Mouse (Mus musculus) lung, embryonic 14.5 days (tissue): ENCODE data around the gene Sipa1l1. TPM values are rescaled to one million over a fixed set of nuclear protein-coding genes. Genes with fewer than 3 reads are reported as not detected.
A peak's percentile ranks its signal among the peaks of the same experiment; 100 is the strongest.

ENCODE experiments used
- ATAC-seq: fragments of 200-750 bp; cut with Nextera tagmentation; 2 replicates; pipeline ENCODE4 v1.8.0; 2017; ENCODE audit warnings: mild to moderate bottlenecking, moderate TSS enrichment, moderate library complexity; ENCODE audit not compliant: insufficient read depth
- DNase-seq: peaks from one replicate; pipeline ENCODE4 v3.0.0-alpha.2; 2015
- H3K27ac ChIP-seq: fragments of 300-500 bp; sonication (generic); 2 replicates; pipeline ENCODE4 v1.5.1; 2014; ENCODE audit warnings: low read depth, mild to moderate bottlenecking, moderate library complexity
- H3K27me3 ChIP-seq: fragments of 300-500 bp; sonication (generic); 2 replicates; pipeline ENCODE4 v1.6.1; 2014; ENCODE audit warnings: low read length, control low read depth; ENCODE audit not compliant: insufficient read depth
- H3K36me3 ChIP-seq: fragments of 300-500 bp; sonication (generic); 2 replicates; pipeline ENCODE4 v1.6.1; 2014; ENCODE audit warnings: control low read depth; ENCODE audit not compliant: insufficient read depth
- H3K4me1 ChIP-seq: fragments of 300-500 bp; sonication (generic); 2 replicates; pipeline ENCODE4 v1.6.1; 2014; ENCODE audit warnings: antibody characterized with exemption, control low read depth; ENCODE audit not compliant: insufficient read depth
- H3K4me2 ChIP-seq: fragments of 300-500 bp; sonication (generic); 2 replicates; pipeline ENCODE4 v1.6.1; 2014; ENCODE audit warnings: mild to moderate bottlenecking
- H3K4me3 ChIP-seq: fragments of 300-500 bp; sonication (generic); 2 replicates; pipeline ENCODE4 v1.5.1; 2014; ENCODE audit warnings: low read depth, low read length
- H3K9ac ChIP-seq: fragments of 300-500 bp; sonication (generic); 2 replicates; pipeline ENCODE4 v1.6.1; 2014
- H3K9me3 ChIP-seq: fragments of 300-500 bp; sonication (generic); 2 replicates; pipeline ENCODE4 v1.6.1; 2016; ENCODE audit warnings: low read depth, low read length, control low read depth
- CTCF ChIP-seq: IDR thresholded peaks from 2 replicates; pipeline ENCODE4 v1.5.1; 2016; ENCODE audit warnings: antibody characterized with exemption, low read depth
- WGBS: fragments of 180-500 bp; shearing (Covaris S2); extraction: QIAGEN DNeasy Blood & Tissue Kit; methylation state at CpG from one replicate; pipeline ENCODE4 v1.1.7; 2014; 5-methylcytosine and 5-hydroxymethylcytosine counted together
- polyA plus RNA-seq: library from polyadenylated mRNA; unstranded; fragments of >200 nt; fragmentation: Nextera tagmentation; extraction: Ambion mirVana; gene quantifications from 2 replicates; pipeline ENCODE4 v1.2.1, GENCODE M21; 2014

Sipa1l1 gene
- polyA plus RNA-seq, 1 experiment from 2014 or later = 30.5 TPM

DNA sequence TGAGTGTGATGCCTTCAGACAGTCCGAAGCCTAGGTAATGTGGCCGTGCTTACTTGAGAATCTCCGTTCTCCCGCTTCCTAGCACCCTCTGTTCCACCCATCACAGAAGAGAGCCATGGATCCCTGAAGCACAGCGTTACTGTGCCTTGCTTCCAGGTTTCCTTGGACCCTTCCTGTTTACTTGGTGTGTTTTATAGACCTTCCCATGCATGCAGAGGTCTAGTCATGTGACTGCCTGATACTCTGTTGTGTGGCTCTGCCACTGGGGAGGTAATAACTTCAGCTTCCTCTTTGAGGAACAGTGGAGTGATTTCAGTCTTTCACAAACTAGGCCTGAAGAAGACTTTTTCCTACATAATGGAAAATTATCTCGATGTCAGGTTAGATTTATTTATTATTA lies 197.6 kb downstream of the Sipa1l1 start:
- H3K4me1 ChIP-seq = no peaks in the 10 kb centered on the region
- no peak overlapping the region for H3K4me2 ChIP-seq
- no peaks in the 10 kb centered on the region for H3K36me3 ChIP-seq
- no peak overlapping the region for H3K27ac ChIP-seq
- no peak overlapping the region for H3K4me3 ChIP-seq
- WGBS = 89% methylated on average over 6 of the region's 6 CpGs
- H3K27me3 ChIP-seq = no peaks in the 10 kb centered on the region
- TF ChIP-seq CTCF = no peak
- H3K9me3 ChIP-seq = no peaks in the 10 kb centered on the region
- DNase-seq (no peak), ATAC-seq (no peak)
- no peak overlapping the region for H3K9ac ChIP-seq

- no peak for TF ChIP-seq CTCF
- no peak overlapping the region for H3K9ac ChIP-seq
- no peaks in the 10 kb centered on the region for H3K4me1 ChIP-seq
- no peak overlapping the region for H3K4me2 ChIP-seq
- no peaks in the 10 kb centered on the region for H3K9me3 ChIP-seq
- H3K36me3 ChIP-seq = no peaks in the 10 kb centered on the region
- H3K27me3 ChIP-seq = no peaks in the 10 kb centered on the region
- H3K4me3 ChIP-seq = no peak overlapping the region
- no peak overlapping the region for H3K27ac ChIP-seq
- ATAC-seq = no peak
- WGBS = 88% methylated on average over 2 of the region's 2 CpGs
- no peak for DNase-seq
Observed at GRCm38 (mm10) chr12:82367345-82367744, 198.2 kb downstream of the Sipa1l1 start.

- 75% methylated on average over 3 of the region's 3 CpGs for WGBS
- no peaks in the 10 kb centered on the region for H3K36me3 ChIP-seq
- no peak overlapping the region for H3K4me3 ChIP-seq
- H3K27me3 ChIP-seq = no peaks in the 10 kb centered on the region
- no peak overlapping the region for H3K9ac ChIP-seq
- DNase-seq = no peak
- H3K4me1 ChIP-seq = no peaks in the 10 kb centered on the region
- TF ChIP-seq CTCF = no peak
- H3K9me3 ChIP-seq = no peaks in the 10 kb centered on the region
- no peak overlapping the region for H3K4me2 ChIP-seq
- no peak for ATAC-seq
- no peak overlapping the region for H3K27ac ChIP-seq
Observed at GRCm38 (mm10) chr12:82367986-82368385, 198.9 kb downstream of the Sipa1l1 start.

DNA sequence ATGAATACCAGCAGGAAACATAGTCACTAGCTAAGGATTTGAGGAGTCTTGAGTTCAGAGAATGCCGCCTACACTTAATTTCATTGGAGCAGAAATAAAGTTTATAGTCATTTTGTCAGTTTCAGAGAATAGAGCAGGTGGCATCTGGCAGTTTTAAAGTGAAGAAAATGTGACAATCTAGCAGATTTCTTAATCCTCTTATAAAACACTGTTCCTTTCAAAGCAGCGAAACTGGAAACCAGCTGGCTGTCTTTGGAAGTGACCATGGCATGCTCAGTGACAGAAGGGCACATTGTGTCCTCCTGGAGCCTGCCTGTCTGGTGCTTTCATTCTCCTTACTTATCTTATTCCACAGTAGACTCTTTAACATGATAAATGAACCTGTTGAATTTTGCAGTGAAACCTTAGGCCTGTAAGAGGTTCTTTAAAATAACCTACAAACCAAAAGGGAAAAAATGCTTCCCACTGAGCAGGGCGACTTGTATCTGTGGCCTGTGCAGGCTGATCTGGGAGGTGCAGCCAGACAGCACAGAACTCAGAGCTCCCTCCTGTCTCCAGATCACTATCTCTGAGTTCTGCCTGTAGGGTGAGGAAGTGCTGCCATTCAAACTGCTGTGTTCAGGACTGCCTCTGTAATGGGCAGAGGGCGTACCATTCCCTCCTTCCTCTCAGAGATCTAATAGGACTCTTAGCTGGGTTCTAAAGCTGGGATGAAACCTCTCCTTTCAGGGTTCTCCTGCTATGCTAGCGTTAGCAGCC lies 200.5 kb downstream of the Sipa1l1 start:
- H3K4me3 ChIP-seq = no peak overlapping the region
- no peak overlapping the region for H3K4me2 ChIP-seq
- TF ChIP-seq CTCF = no peak
- no peaks in the 10 kb centered on the region for H3K4me1 ChIP-seq
- H3K27ac ChIP-seq = no peak overlapping the region
- H3K36me3 ChIP-seq = no peaks in the 10 kb centered on the region
- 70% methylated on average over 5 of the region's 5 CpGs for whole genome bisulfite sequencing
- H3K9ac ChIP-seq = no peak overlapping the region
- no peaks in the 10 kb centered on the region for H3K9me3 ChIP-seq
- H3K27me3 ChIP-seq = no peaks in the 10 kb centered on the region
- ATAC-seq = no peak
- DNase-seq = no peak

DNA sequence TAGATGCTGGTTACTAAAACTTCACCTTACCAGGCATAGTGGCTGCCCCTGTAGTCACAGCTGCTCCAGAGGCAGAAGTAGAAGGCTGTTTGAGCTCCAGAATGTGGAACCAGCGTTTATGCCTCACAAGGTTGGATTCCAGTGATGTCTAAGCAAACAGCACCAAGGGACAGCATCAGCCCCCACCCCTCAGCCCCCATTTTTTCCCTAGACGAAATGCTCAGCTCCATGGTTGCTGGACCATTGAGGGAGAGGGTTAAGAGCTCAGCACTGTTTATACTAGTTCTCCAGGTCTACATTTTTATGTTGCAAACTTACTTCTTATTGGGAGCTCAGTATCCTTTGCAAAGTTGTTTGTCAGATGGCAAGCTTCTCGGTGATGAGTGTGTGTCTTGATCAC lies 202.1 kb downstream of the Sipa1l1 start:
- no peaks in the 10 kb centered on the region for H3K9me3 ChIP-seq
- TF ChIP-seq CTCF = no peak
- no peaks in the 10 kb centered on the region for H3K36me3 ChIP-seq
- H3K4me1 ChIP-seq = no peaks in the 10 kb centered on the region
- no peak for ATAC-seq
- no peak overlapping the region for H3K27ac ChIP-seq
- 63% methylated on average over 3 of the region's 3 CpGs for WGBS
- H3K4me3 ChIP-seq = no peak overlapping the region
- no peak overlapping the region for H3K9ac ChIP-seq
- H3K4me2 ChIP-seq = no peak overlapping the region
- DNase-seq = no peak
- no peaks in the 10 kb centered on the region for H3K27me3 ChIP-seq

GRCm38 (mm10) chr12:82374020-82374419 lies 204.9 kb downstream of the Sipa1l1 start:
- no peak for TF ChIP-seq CTCF
- no peak overlapping the region for H3K9ac ChIP-seq
- H3K27me3 ChIP-seq = no peaks in the 10 kb centered on the region
- H3K36me3 ChIP-seq = no peaks in the 10 kb centered on the region
- ATAC-seq (no peak), DNase-seq (peak; percentile 59)
- H3K4me3 ChIP-seq = no peak overlapping the region
- no peaks in the 10 kb centered on the region for H3K4me1 ChIP-seq
- H3K9me3 ChIP-seq = no peaks in the 10 kb centered on the region
- peak overlapping the region; percentile 43; the same call in 1 of the 2 replicates for H3K27ac ChIP-seq
- no peak overlapping the region for H3K4me2 ChIP-seq

GRCm38 (mm10) chr12:82382932-82383331 lies 213.8 kb downstream of the Sipa1l1 start:
- Histone ChIP-seq H3K9ac (no peak overlapping the region), H3K9me3 (no peaks in the 10 kb centered on the region), H3K4me2 (no peak overlapping the region), H3K36me3 (peaks cover 17% of the 10 kb centered on the region; the same call in 1 of the 2 replicates), H3K4me1 (no peaks in the 10 kb centered on the region), H3K27me3 (no peaks in the 10 kb centered on the region), H3K4me3 (no peak overlapping the region), H3K27ac (no peak overlapping the region)
- WGBS = 76% methylated on average over 3 of the region's 3 CpGs
- DNase-seq = no peak
- no peak for ATAC-seq
- TF ChIP-seq CTCF = no peak
